Mouse (Mus musculus) kidney, adult 2 months (tissue): ENCODE results near the gene Irx1. TPM values are rescaled to one million over a fixed set of nuclear protein-coding genes. Genes with fewer than 3 reads are reported as not detected.

Experiments
- DNase-seq: peaks from one replicate; pipeline ENCODE4 v3.0.0; 2021
- H3K27ac ChIP-seq: fragments of 200-500 bp; 2 replicates; pipeline ENCODE4 v1.5.1; 2012; ENCODE audit warnings: low read depth, low read length, control low read depth, inconsistent platforms; ENCODE audit not compliant: insufficient read depth
- H3K27me3 ChIP-seq: fragments of 200-500 bp; replicated peaks from 2 replicates; pipeline ENCODE4 v1.6.1; 2012; ENCODE audit warnings: mild to moderate bottlenecking, moderate library complexity, low read length, inconsistent platforms; ENCODE audit not compliant: control insufficient read depth, insufficient read depth
- H3K36me3 ChIP-seq: fragments of 200-500 bp; 2 replicates; pipeline ENCODE4 v1.6.1; 2012; ENCODE audit warnings: mild to moderate bottlenecking, moderate library complexity, low read length, inconsistent platforms; ENCODE audit not compliant: control insufficient read depth, insufficient read depth
- H3K4me1 ChIP-seq: fragments of 200-500 bp; 2 replicates; pipeline ENCODE4 v1.6.1; 2011; ENCODE audit warnings: low read length; ENCODE audit not compliant: control insufficient read depth, insufficient read depth
- H3K4me3 ChIP-seq: fragments of 200-500 bp; 2 replicates; pipeline ENCODE4 v1.5.1; 2011; ENCODE audit warnings: mild to moderate bottlenecking, low read depth, low read length, control low read depth; ENCODE audit not compliant: insufficient read depth
- CTCF ChIP-seq: fragments of 200-500 bp; conservative IDR thresholded peaks from 2 replicates; pipeline ENCODE4 v1.5.1; 2011; ENCODE audit warnings: low read depth, mild to moderate bottlenecking, control low read depth, low read length, moderate library complexity, mixed read lengths; ENCODE audit not compliant: insufficient read depth, insufficient read length
- POLR2A ChIP-seq: fragments of 200-500 bp; IDR thresholded peaks from one replicate; pipeline ENCODE4 v1.6.1; 2011; ENCODE audit warnings: low read depth, low read length, control low read depth
- WGBS: fragments of 180-500 bp; shearing (Covaris S2); methylation state at CpG from one replicate; pipeline ENCODE4 v1.1.7; 2018; 5-methylcytosine and 5-hydroxymethylcytosine counted together
- polyA plus RNA-seq: library from polyadenylated mRNA; depleted of rRNA; stranded (reverse); fragments of >200 nt; gene quantifications from 2 replicates; pipeline ENCODE4 v1.2.3, GENCODE M21; 2012; rRNA removed

The Irx1 gene
- polyA plus RNA-seq: 41.1 and 52.1 TPM in 2 replicates

GRCm38 (mm10) chr13:71963356-71964351 is at the start of gene Irx1:
Gene Irx1 (minus strand): TSS chr13:71963723.
- Histone ChIP-seq H3K36me3 (no peaks in the 10 kb centered on the region), H3K4me1 (no peaks in the 10 kb centered on the region), H3K27ac (peak within 1 kb of the TSS; percentile 82), H3K27me3 (peaks cover 3% of the 10 kb centered on the region; the same call in 1 of the 2 replicates), H3K4me3 (peak within 1 kb of the TSS; percentile 64)
- TF ChIP-seq CTCF: no peak
- TF ChIP-seq POLR2A: no peak
- DNase-seq: peak; percentile 53
- WGBS: 1% methylated on average over 99 of the region's 100 CpGs

GRCm38 (mm10) chr13:71979932-71980655 is 16.6 kb upstream of the Irx1 start:
- Histone ChIP-seq H3K27me3 (no peaks in the 10 kb centered on the region), H3K4me3 (no peak overlapping the region), H3K27ac (no peak overlapping the region), H3K4me1 (no peaks in the 10 kb centered on the region), H3K36me3 (no peaks in the 10 kb centered on the region)
- DNase-seq: no peak
- TF ChIP-seq CTCF (no peak), POLR2A (no peak)
- 62% methylated on average over 5 of the region's 5 CpGs for WGBS

DNA sequence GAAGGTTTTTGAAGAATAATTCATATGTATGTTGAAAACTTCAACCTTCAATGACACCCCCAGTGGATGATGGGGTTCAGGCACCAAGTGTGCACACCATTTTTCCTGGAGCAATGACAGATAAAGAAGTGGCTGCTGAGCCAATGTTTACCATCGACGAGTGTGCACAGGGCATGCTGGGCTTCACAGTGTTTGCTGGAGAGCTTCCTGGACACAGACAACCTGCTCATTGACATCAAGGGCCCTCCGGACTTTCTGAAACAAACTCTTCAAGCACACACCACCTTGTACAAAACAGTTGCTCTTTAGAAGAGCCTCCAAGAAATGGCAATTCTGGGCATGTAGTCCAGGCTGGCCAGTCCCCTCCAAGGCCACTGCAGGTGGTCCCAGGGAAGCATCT is 12.2 kb upstream of the Irx1 start:
- no peak for DNase-seq
- TF ChIP-seq POLR2A (no peak), CTCF (no peak)
- WGBS: 87% methylated on average over 3 of the region's 3 CpGs
- no peak overlapping the region for H3K27ac ChIP-seq
- H3K27me3 ChIP-seq: no peaks in the 10 kb centered on the region
- no peaks in the 10 kb centered on the region for H3K36me3 ChIP-seq
- no peak overlapping the region for H3K4me3 ChIP-seq
- no peaks in the 10 kb centered on the region for H3K4me1 ChIP-seq

DNA sequence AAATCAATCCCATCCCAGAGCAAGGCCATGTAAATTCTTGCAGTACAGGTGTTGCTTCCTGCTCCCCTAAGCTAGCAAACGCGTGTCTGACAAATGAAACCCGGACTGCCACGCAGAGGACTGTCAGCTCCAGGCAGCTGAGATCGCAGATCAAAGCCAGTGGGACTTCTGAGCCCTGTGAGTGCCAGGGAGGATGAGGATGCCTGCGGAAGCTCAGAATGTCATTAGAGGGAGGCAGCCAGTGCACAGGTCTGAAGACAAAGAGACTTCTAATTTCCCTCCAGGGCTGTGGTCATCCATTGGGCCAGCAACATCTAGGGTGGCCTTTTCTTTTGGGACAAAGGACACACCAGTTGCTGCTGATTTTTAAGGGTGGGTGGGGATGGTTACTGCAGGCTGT is 4.8 kb upstream of the Irx1 start:
- Histone ChIP-seq H3K4me1 (no peaks in the 10 kb centered on the region), H3K4me3 (no peak overlapping the region), H3K36me3 (no peaks in the 10 kb centered on the region), H3K27ac (no peak overlapping the region), H3K27me3 (no peaks in the 10 kb centered on the region)
- WGBS: 14% methylated on average over 6 of the region's 6 CpGs
- no peak for DNase-seq
- TF ChIP-seq CTCF (no peak), POLR2A (no peak)

DNA sequence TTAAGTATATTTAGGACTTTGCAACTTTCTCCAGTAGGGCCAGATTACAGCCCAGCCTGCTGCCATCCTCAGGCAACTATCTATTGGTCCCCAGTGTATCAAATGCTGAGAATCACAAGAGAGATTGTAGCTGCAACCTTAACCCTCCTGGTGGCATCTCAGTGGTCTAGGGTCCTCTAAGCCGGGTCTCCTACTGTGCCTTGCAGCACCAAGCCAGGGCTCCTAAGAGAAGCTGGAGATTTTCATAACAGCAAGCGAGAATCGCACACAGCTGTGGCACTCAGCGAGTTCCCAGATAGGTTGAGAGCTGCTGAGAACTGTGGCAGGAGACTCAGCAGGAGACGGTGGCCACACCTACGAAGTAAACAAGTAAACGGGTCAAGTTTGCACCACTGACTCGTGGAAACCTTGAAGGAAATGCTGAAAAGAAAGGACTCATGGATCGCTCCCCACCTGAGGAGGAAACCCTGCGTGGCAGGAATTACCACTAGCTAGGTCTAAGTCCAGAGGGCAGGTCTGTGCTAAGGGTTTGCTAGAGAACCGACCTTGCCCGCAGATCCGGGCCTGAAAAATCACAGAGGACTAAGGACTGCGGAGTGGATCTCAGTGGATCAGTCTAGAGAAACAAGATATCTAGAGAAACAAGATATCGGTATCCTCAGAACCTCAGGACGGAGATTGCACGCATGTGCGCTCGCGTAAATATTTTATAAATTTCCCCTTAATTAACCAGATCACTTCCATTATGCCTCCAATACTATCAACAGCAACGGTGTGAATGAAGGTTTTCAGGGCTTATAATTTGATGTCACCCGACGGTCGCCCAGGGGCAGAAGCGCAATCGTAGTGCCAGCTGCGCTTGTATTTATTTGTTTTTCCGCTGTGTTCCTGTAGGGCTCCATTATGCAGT is 4.1 kb upstream of the Irx1 start:
- TF ChIP-seq CTCF (no peak), POLR2A (no peak)
- Histone ChIP-seq H3K4me1 (no peaks in the 10 kb centered on the region), H3K36me3 (no peaks in the 10 kb centered on the region), H3K27ac (no peak overlapping the region), H3K27me3 (peaks cover 3% of the 10 kb centered on the region; the same call in 1 of the 2 replicates), H3K4me3 (no peak overlapping the region)
- WGBS: 14% methylated on average over 28 of the region's 28 CpGs
- DNase-seq: peak; percentile 54

GRCm38 (mm10) chr13:71966631-71967030 is 3.1 kb upstream of the Irx1 start:
- H3K4me3 ChIP-seq: no peak overlapping the region
- no peaks in the 10 kb centered on the region for H3K4me1 ChIP-seq
- WGBS: 46% methylated on average over 2 of the region's 2 CpGs
- no peak overlapping the region for H3K27ac ChIP-seq
- DNase-seq: no peak
- no peaks in the 10 kb centered on the region for H3K36me3 ChIP-seq
- TF ChIP-seq POLR2A (no peak), CTCF (no peak)
- H3K27me3 ChIP-seq: peaks cover 3% of the 10 kb centered on the region; the same call in 1 of the 2 replicates
